Mouse (Mus musculus) bone marrow macrophage, adult 2 months (primary cell): ENCODE measurements at regions not wholly inside any gene's neighbourhood (a gene's known extent, or its start where the extent isn't known, plus 50 kb on each side); places are given as distances from the start of the nearest gene placed in this dataset.

Source experiments
- H3K27ac ChIP-seq: 2 replicates; pipeline ENCODE4 v1.5.1; 2012; ENCODE audit warnings: low read depth, low read length; ENCODE audit not compliant: insufficient read depth
- H3K4me1 ChIP-seq: 2 replicates; pipeline ENCODE4 v1.6.1; 2012; ENCODE audit warnings: low read length; ENCODE audit not compliant: control insufficient read depth, insufficient read depth
- H3K4me3 ChIP-seq: 2 replicates; pipeline ENCODE4 v1.5.1; 2012; ENCODE audit warnings: mild to moderate bottlenecking, low read length, moderate library complexity; ENCODE audit not compliant: insufficient read depth
- CTCF ChIP-seq: IDR thresholded peaks from 2 replicates; pipeline ENCODE4 v1.5.1; 2012; ENCODE audit warnings: low read depth, mild to moderate bottlenecking, low read length, moderate library complexity
- POLR2A ChIP-seq: IDR thresholded peaks from 2 replicates; pipeline ENCODE4 v1.6.1; 2012; ENCODE audit warnings: mild to moderate bottlenecking, low read depth, low read length, borderline replicate concordance

DNA sequence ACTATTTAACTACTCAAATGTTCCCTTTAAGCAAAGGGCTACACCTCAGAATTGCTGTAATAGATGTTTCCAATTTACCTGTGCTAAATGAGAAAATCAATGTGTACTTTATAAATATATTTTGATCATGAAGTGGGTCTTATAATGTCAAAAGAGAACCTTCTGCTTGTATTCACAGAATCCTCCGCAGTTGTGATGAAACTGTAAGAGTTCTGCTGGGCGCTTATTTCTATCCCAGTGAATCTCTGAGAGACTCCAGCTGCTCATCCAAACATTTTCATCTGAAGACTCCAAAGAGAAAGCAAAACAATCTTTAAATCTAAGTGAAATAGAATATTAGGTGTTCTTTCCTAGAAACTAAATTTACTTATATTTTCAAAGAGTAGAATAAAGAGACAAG, 440.9 kb upstream of the Ccnh start:
- no peak for TF ChIP-seq POLR2A
- no peak for TF ChIP-seq CTCF
- H3K4me3 ChIP-seq, result no peak overlapping the region
- no peak overlapping the region for H3K27ac ChIP-seq
- H3K4me1 ChIP-seq, result no peaks in the 10 kb centered on the region

GRCm38 (mm10) chr13:84749214-84749613, 440.0 kb upstream of the Ccnh start:
- Histone ChIP-seq H3K4me1 (no peaks in the 10 kb centered on the region), H3K27ac (no peak overlapping the region), H3K4me3 (no peak overlapping the region)
- TF ChIP-seq CTCF, result no peak
- no peak for TF ChIP-seq POLR2A

DNA sequence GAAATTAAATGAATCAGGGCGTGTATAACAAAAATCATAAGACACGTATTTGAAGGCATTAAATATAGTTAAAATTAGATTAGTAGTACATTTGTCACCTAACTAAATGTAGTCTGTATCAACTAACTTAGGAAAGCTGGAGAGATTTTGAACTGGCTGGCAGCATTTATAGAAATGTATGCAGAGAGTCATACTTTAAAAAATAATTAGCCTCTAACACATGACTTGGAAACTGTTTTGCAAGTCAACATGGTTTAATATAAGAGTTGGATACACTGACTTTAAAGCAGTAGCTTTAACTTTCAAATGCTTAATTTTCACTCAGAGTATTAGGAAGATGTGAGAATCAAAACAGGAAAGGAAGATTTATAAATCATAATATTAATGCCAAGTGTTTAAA, 439.1 kb upstream of the Ccnh start:
- TF ChIP-seq CTCF (no peak), POLR2A (no peak)
- no peaks in the 10 kb centered on the region for H3K4me1 ChIP-seq
- no peak overlapping the region for H3K4me3 ChIP-seq
- H3K27ac ChIP-seq, result no peak overlapping the region

DNA sequence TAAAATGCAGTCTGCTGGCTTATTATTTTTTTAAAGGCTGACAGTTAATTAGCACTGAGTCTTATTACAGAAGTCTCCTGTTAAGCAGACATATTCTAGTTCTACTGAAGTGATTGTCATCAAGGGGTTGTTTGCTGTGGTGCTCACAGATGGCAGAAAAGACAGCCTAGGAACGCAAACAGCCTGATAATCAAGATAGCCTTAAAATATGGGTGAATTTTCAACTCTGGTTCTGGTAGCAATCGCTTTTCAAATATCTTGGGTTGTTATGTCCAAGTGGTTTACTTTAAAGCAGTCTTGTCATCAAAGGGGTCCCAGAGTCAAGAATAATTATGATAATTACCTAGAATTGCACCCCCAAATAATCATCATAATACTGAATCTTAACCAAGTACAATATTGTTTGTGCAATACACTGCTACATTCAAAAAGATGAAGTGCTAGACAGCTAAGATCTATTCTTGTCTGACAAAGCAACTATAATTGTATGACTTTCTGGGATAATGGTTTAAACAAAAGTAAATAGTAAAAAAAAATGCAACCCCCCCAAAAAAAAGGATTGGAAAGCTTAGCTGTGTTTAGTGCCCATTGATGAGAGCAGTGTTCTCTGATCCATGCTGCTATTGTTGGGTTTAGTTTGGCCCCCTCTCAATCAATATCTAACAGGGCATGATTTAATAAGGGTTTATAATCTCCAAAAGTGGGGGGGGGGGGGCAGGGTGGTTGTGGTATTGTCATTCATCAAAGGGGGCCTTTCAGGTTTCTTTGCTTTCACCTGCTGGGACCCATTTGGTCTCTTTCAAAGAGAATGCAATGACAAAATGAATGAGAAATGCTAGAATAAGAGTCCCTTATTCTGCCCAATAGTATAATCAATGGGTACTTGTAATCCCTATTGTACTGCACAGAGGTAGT, 437.4 kb upstream of the Ccnh start:
- no peaks in the 10 kb centered on the region for H3K4me1 ChIP-seq
- H3K27ac ChIP-seq, result no peak overlapping the region
- no peak for TF ChIP-seq POLR2A
- TF ChIP-seq CTCF, result no peak
- no peak overlapping the region for H3K4me3 ChIP-seq

DNA sequence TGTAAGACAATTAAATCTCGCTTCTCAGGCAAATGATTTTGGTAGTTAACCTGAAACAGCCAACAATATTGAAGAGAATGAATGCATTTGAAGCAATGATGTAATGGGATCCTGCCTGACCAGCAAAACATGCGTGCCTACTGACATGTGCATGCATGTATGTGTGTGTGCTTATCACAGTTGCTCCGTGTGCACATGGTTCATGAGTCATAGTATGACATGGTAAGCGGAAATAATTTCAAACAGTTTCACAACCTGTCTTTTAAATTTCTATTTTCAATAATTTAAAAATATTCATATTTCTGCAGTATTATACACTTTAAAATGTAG, 436.8 kb upstream of the Ccnh start:
- Histone ChIP-seq H3K4me3 (no peak overlapping the region), H3K27ac (no peak overlapping the region), H3K4me1 (no peaks in the 10 kb centered on the region)
- TF ChIP-seq CTCF (no peak), POLR2A (no peak)

GRCm38 (mm10) chr13:84753751-84754500, 435.3 kb upstream of the Ccnh start:
- Histone ChIP-seq H3K4me1 (no peaks in the 10 kb centered on the region), H3K4me3 (no peak overlapping the region), H3K27ac (no peak overlapping the region)
- TF ChIP-seq POLR2A (no peak), CTCF (no peak)

- H3K4me1 ChIP-seq, result no peaks in the 10 kb centered on the region
- H3K4me3 ChIP-seq, result no peak overlapping the region
- TF ChIP-seq CTCF (no peak), POLR2A (no peak)
- H3K27ac ChIP-seq, result no peak overlapping the region
These were observed 434.1 kb upstream of the Ccnh start for GRCm38 (mm10) chr13:84754821-84755725.

DNA sequence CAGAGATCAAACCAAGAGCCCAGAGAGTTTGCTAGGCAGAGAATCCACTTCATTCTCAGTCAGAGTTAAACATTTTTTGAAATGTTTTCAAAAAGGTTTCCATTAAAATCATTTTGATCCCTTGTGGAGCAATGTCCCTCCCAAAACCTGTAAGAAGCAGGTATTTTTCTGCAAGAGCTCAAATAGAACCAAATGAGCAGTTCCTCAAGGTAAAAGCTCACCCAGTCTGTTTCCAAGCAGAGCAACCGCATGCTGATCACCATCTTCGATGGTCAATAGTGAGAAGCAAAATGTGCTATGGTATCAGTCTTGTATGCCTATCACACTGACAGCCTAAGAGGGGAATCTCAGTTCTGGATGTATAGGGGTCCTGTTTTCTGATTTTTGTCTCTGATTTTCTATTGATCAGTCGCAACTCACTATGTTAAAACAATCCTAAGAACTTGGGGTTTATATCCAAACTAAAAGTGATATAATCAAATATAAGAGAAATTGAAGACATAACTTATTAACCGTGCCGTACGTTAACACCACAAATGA, 432.3 kb upstream of the Ccnh start:
- Histone ChIP-seq H3K27ac (no peak overlapping the region), H3K4me1 (no peaks in the 10 kb centered on the region), H3K4me3 (no peak overlapping the region)
- TF ChIP-seq POLR2A, result no peak
- TF ChIP-seq CTCF, result no peak

DNA sequence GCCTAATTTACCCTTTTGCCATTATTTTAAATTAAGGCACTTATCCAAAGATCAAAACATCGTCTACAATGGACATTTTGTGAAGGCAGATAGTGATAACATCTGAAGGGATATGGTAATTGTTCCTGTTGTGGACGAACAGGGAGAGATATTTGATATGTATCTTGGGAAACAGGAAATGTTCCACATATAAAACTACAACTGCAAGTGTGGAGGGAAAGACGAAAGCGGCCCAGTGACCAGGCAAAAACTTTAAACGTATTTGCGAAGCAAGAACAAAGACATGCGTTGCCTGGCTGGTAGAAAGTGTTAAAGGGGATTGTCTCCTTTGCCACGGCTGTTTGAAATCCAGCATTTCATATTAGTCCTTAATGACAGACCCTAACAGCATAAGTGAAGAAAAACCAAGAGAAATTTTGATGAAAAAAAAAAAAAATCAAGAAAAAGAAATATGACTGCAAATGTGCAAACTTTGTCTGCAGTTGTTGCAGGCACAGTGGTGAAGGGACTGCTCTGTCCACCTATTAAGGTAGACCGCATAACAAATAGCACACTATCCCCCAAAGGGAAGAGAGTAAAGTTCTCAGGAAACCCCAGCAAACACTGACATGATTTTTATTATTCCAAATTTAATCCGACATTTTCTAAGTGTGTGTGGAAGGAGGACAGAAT, 431.2 kb upstream of the Ccnh start:
- no peak overlapping the region for H3K27ac ChIP-seq
- no peak overlapping the region for H3K4me3 ChIP-seq
- no peaks in the 10 kb centered on the region for H3K4me1 ChIP-seq
- TF ChIP-seq CTCF, result no peak
- no peak for TF ChIP-seq POLR2A
